Mouse (Mus musculus) olfactory bulb, adult 2 months (tissue): ENCODE results near the gene Stx2.

Experiments used
- CTCF ChIP-seq: fragments of 200-500 bp; IDR thresholded peaks from 2 replicates; pipeline ENCODE4 v1.5.1; 2012; ENCODE audit warnings: low read depth, mild to moderate bottlenecking, low read length, moderate library complexity; ENCODE audit not compliant: insufficient read depth
- POLR2A ChIP-seq: fragments of 200-500 bp; IDR thresholded peaks from 2 replicates; pipeline ENCODE4 v1.6.1; 2012; ENCODE audit warnings: mild to moderate bottlenecking, low read depth, low read length, moderate library complexity; ENCODE audit not compliant: insufficient read depth

- TF ChIP-seq POLR2A (no peak), CTCF (no peak)
These were observed 12.4 kb upstream of the Stx2 start for GRCm38 (mm10) chr5:129020731-129021130.
